Mouse (Mus musculus) liver, adult (tissue): ENCODE measurements at regions not wholly inside any gene's neighbourhood (a gene's known extent, or its start where the extent isn't known, plus 50 kb on each side); places are given as distances from the start of the nearest gene placed in this dataset.

Experiments used
- GATA4 ChIP-seq: IDR thresholded peaks from 2 replicates; pipeline ENCODE4 v1.6.1; 2014; ENCODE audit warnings: mild to moderate bottlenecking, low read length; ENCODE audit not compliant: insufficient replicate concordance

GRCm38 (mm10) chr10:21672171-21672570 lies 79.2 kb downstream of the 1700020N01Rik start:
- no peak for TF ChIP-seq GATA4

GRCm38 (mm10) chr10:21672666-21673065 lies 79.7 kb downstream of the 1700020N01Rik start:
- TF ChIP-seq GATA4, result no peak

- TF ChIP-seq GATA4, result no peak
Observed at GRCm38 (mm10) chr10:21673831-21674230, 80.9 kb downstream of the 1700020N01Rik start.

DNA sequence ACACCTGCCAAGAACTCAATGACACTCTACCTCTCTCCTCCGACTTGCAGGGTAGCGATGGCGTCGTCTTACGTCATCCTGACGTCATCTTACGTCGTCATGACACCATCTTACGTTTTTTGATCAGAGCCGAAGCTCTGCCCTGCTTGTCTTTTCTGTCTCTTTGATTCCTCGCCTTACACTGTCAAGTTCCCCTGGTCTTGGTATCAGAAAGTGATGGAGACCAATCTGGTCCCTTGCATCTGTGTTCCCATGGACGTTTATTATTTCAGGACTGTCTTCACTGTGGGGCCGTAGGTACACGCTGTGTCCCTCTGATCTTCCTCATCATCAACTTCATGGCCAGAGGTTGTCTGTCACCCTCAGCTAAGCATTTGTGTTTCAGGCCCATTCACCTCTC lies 82.8 kb downstream of the 1700020N01Rik start:
- TF ChIP-seq GATA4, result no peak

DNA sequence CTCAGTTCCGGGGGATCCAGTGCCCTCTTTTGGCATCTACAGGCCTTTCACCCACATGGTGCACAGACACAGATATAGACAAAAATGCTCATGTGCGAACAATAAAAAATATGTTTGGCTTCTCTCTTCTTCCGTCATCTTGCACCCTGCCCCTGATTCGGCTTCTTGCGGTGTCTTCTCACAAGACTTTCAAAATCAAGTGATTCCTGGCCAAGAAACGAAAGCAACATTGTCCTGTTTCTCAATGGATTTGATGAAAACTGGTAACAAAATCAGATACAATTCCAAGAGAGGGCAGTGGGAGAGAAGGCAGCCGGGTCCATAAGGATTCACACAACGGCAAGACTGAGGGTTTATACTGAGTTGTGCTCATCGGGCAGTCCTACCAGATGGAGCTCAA lies 85.0 kb downstream of the 1700020N01Rik start:
- TF ChIP-seq GATA4, result no peak

- no peak for TF ChIP-seq GATA4
Observed at GRCm38 (mm10) chr10:21678372-21678771, 85.4 kb downstream of the 1700020N01Rik start.

GRCm38 (mm10) chr10:21678811-21679451 lies 86.0 kb downstream of the 1700020N01Rik start:
- no peak for TF ChIP-seq GATA4

DNA sequence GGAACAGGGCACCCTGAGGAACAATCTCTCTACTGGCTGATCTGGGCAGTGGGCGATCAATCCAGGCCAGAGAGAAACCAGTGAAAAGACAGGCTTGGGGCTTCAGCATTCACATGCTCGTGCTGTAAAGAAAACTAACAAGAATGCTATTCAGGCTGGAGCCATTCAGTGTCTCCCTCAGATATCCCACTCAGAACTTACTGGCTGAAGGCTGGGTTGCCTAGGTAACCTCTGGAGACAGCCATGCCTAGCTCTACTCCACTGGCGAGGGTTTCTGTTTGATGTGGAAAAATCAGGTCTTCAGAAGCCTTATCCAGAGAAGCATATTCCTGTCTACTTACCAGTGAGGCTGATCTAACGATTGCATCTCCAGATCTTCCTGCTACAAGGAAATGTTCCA lies 87.8 kb downstream of the 1700020N01Rik start:
- no peak for TF ChIP-seq GATA4

- 0 out of 2 replicates have a peak, but pooled peaks have one; percentile 12 for TF ChIP-seq GATA4
Observed at GRCm38 (mm10) chr10:21684286-21685013, 91.5 kb downstream of the 1700020N01Rik start.

DNA sequence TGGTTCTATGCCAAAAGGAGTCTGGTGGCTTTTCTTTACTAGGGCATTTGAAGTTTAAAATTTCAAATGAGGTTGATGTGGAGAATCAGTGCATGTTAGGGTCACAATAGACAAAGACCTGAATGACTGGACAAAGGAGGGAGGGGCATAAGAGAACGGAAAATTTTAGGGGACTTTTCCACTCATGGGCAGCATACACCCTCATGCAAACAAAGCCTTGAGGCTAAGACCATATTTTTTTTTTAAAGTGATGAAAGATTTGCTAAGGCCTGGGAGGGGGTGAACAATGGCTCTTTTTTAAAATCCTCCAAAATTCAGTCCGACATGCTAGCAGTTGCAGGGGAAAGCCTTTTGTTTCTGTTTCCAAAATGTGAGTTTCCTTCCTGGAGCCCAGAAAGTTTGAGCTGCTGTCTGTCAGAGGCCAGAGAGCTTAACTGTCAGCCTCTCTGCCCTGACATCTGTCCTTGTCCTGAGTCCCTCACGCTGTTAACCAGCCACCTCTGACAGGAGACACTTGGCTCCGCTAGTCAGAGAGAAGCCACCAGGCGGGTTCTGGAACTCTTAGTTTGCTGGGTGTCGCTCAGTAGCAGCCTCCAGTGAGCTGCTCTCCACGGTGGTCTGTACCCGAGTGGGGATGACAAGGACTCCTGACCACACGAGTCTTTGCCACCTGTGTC lies 92.3 kb downstream of the 1700020N01Rik start:
- no peak for TF ChIP-seq GATA4

DNA sequence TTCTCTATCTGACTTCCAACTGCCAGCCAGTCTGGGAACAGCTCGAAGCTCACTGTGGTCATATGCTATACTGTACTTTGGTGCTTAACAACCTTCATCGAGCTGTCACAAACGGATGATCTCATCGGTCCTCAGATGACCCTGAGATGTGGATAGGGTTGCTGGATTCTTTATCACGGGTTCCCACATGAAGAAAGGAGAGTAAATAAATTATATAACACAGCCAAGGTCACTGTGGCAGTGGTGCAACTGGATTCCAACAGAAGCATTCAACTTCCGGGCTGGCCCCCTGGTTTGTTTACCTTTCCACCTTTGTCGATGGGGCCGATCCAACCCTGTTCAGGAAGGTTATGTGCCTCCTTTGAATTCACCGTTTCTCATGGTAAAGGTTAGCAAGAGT lies 93.1 kb downstream of the 1700020N01Rik start:
- no peak; the same call in 1 of the 2 replicates for TF ChIP-seq GATA4

DNA sequence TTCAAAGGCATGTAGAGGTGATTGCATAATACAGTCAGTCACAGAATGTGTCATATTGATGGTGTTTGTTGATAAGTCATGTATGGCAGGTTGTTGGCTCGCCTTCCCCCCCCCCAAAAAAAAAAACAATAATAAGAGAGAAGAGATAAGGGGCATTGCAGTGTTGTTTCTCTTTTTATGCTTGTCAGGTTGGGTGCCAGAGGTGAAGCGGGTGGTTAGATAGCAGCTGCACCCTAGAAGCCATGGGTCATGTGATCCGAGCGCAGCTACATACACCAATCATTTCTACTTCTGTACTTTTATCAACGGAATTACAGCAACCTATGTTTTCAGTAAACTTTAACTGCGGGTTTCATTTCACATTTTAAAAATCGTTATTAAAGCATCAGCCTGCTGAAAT lies 94.5 kb downstream of the 1700020N01Rik start:
- no peak for TF ChIP-seq GATA4

- TF ChIP-seq GATA4, result no peak
Observed at GRCm38 (mm10) chr10:21688513-21688912, 95.6 kb downstream of the 1700020N01Rik start.

- TF ChIP-seq GATA4, result peak; percentile 90; the same call in 1 of the 2 replicates
Observed at GRCm38 (mm10) chr10:21689847-21690269, 96.9 kb downstream of the 1700020N01Rik start.

- TF ChIP-seq GATA4, result no peak
Observed at GRCm38 (mm10) chr10:21695185-21695584, 102.2 kb downstream of the 1700020N01Rik start.

GRCm38 (mm10) chr10:21696671-21697070 lies 103.7 kb downstream of the 1700020N01Rik start:
- no peak for TF ChIP-seq GATA4

GRCm38 (mm10) chr10:21701580-21701979 lies 108.6 kb downstream of the 1700020N01Rik start:
- TF ChIP-seq GATA4, result no peak

DNA sequence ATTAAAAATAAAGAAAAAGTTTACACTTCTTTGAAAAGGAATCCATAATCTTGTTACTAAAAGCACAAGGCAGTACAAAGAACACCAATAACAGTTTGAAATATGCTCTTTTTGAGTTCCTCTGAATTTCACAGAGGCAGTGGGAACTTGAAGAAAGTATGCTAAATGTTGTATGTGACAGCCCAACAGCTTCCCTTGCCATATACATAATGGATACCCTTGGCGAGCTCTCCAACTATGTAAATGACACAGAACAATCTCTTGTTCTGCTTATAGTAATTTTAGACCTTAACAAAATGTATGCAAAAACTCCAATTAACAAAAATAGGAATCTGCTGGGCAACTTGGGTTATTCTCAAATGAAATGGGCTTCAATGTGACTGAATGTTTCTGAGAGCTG lies 109.2 kb downstream of the 1700020N01Rik start:
- TF ChIP-seq GATA4, result no peak
